Mouse (Mus musculus) kidney, embryonic 14.5 days (tissue): ENCODE results near the gene Sntg2. TPM values are rescaled to one million over a fixed set of nuclear protein-coding genes. Genes with fewer than 3 reads are reported as not detected.
A peak's percentile ranks its signal among the peaks of the same experiment; 100 is the strongest.

Experiments
- ATAC-seq: fragments of 200-750 bp; cut with Nextera tagmentation; 2 replicates; pipeline ENCODE4 v1.8.0; 2017; ENCODE audit warnings: moderate number of reproducible peaks, mild to moderate bottlenecking, moderate TSS enrichment, moderate library complexity; ENCODE audit not compliant: low FRiP score, low TSS enrichment
- H3K27ac ChIP-seq: fragments of 300-500 bp; sonication (generic); 2 replicates; pipeline ENCODE4 v1.5.1; 2014; ENCODE audit warnings: low read depth, mild to moderate bottlenecking, low read length, moderate library complexity, mixed read lengths
- H3K27me3 ChIP-seq: fragments of 300-500 bp; sonication (generic); 2 replicates; pipeline ENCODE4 v1.6.1; 2014; ENCODE audit warnings: mild to moderate bottlenecking, low read length; ENCODE audit not compliant: control insufficient read depth, insufficient read depth
- H3K36me3 ChIP-seq: fragments of 300-500 bp; sonication (generic); 2 replicates; pipeline ENCODE4 v1.6.1; 2014; ENCODE audit warnings: low read length, mixed read lengths; ENCODE audit not compliant: control insufficient read depth, insufficient read depth
- H3K4me1 ChIP-seq: fragments of 300-500 bp; sonication (generic); 2 replicates; pipeline ENCODE4 v1.6.1; 2014; ENCODE audit warnings: low read length, mixed read lengths; ENCODE audit not compliant: control insufficient read depth, insufficient read depth
- H3K4me2 ChIP-seq: fragments of 300-500 bp; sonication (generic); replicated peaks from 2 replicates; pipeline ENCODE4 v1.6.1; 2014; ENCODE audit warnings: low read depth, mild to moderate bottlenecking, low read length
- H3K4me3 ChIP-seq: fragments of 300-500 bp; sonication (generic); 2 replicates; pipeline ENCODE4 v1.5.1; 2014; ENCODE audit warnings: mild to moderate bottlenecking, low read length
- H3K9ac ChIP-seq: fragments of 300-500 bp; sonication (generic); 2 replicates; pipeline ENCODE4 v1.6.1; 2014; ENCODE audit warnings: low read depth, mild to moderate bottlenecking, low read length, moderate library complexity
- H3K9me3 ChIP-seq: fragments of 300-500 bp; sonication (generic); 2 replicates; pipeline ENCODE4 v1.6.1; 2016; ENCODE audit warnings: low read length; ENCODE audit not compliant: control insufficient read depth
- WGBS: fragments of 180-500 bp; shearing (Covaris S2); extraction: QIAGEN DNeasy Blood & Tissue Kit; methylation state at CpG from one replicate; pipeline ENCODE4 v1.1.7; 2014; 5-methylcytosine and 5-hydroxymethylcytosine counted together
- polyA plus RNA-seq: library from polyadenylated mRNA; unstranded; fragments of >200 nt; fragmentation: Nextera tagmentation; extraction: Ambion mirVana; gene quantifications from 2 replicates; pipeline ENCODE4 v1.2.1, GENCODE M21; 2014

Gene Sntg2
- polyA plus RNA-seq, 1 experiment from 2014 or later = 2.2 TPM

DNA sequence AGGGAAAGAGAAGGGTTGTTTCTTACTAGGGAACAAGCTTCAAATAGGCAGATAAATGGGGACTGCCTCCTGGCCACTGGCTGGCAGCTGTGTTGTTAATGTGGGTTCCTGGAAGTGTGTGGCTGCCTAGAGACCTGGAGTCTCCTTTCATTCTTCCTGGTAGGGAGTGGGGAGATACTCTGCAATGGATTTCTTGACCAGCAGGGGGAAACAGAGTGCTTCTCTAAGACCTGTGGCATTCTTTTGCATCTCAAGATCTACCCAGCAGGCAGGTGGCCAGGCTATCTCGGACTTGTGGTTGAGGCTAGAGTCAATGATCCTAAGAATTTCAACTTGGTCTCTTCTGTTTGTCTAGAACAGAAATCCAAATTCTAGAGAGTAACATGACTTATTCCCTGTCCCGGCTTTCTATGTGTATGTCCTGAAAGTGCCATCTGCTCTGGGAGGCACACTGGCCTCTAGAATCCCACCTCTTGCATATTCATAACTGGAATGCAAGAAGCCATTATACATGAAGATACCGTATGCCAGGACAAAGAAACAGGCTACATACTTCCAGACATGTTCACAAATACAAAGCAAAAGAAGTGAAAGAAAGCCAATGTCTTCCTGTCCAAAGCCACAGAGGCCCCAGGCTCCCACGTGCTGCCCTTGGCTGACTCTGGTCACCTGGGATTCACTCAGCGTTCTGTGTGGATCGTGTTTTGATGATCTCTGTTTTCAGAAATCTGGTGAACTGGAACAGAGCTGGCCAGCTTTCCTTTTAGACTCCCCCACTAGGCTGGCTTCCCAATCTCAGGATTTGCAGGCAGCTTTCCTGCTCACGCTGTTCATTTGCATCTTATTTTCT is 244.4 kb downstream of the Sntg2 start:
- Histone ChIP-seq H3K27me3 (no peaks in the 10 kb centered on the region), H3K36me3 (no peaks in the 10 kb centered on the region), H3K27ac (no peak overlapping the region), H3K4me2 (no peak overlapping the region), H3K9me3 (no peaks in the 10 kb centered on the region), H3K9ac (no peak overlapping the region), H3K4me1 (no peaks in the 10 kb centered on the region), H3K4me3 (no peak overlapping the region)
- peak; percentile 73 for ATAC-seq
- 44% methylated on average over 7 of the region's 7 CpGs for WGBS

Other genes starting within 250 kb of the Sntg2 start
- gene Tpo, start 240.8 kb downstream of the Sntg2 start, polyA plus RNA-seq = not detected in 2 replicates
- 17.5 and 27.8 TPM in 2 replicates for gene Tmem18, start 211.1 kb upstream of the Sntg2 start, polyA plus RNA-seq